Mouse (Mus musculus) bone marrow macrophage, adult 2 months (primary cell): Measurements from ENCODE around the gene BC004004. TPM values are rescaled to one million over a fixed set of nuclear protein-coding genes. Genes with fewer than 3 reads are reported as not detected.

ENCODE experiments used
- H3K27ac ChIP-seq: 2 replicates; pipeline ENCODE4 v1.5.1; 2012; ENCODE audit warnings: low read depth, low read length; ENCODE audit not compliant: insufficient read depth
- H3K4me1 ChIP-seq: 2 replicates; pipeline ENCODE4 v1.6.1; 2012; ENCODE audit warnings: low read length; ENCODE audit not compliant: control insufficient read depth, insufficient read depth
- H3K4me3 ChIP-seq: 2 replicates; pipeline ENCODE4 v1.5.1; 2012; ENCODE audit warnings: mild to moderate bottlenecking, low read length, moderate library complexity; ENCODE audit not compliant: insufficient read depth
- CTCF ChIP-seq: IDR thresholded peaks from 2 replicates; pipeline ENCODE4 v1.5.1; 2012; ENCODE audit warnings: low read depth, mild to moderate bottlenecking, low read length, moderate library complexity
- POLR2A ChIP-seq: IDR thresholded peaks from 2 replicates; pipeline ENCODE4 v1.6.1; 2012; ENCODE audit warnings: mild to moderate bottlenecking, low read depth, low read length, borderline replicate concordance
- polyA plus RNA-seq: library from polyadenylated mRNA; stranded (reverse); fragments of >200 nt; gene quantifications from 2 replicates; pipeline ENCODE4 v1.2.4, GENCODE M21; 2012; ENCODE audit not compliant: missing spikeins, insufficient read depth, insufficient read length

BC004004 gene
- polyA plus RNA-seq, 1 experiment: 105 TPM

GRCm38 (mm10) chr17:29360761-29361221 lies 92.2 kb downstream of the BC004004 start, which contains the start of gene Fgd2:
Gene Fgd2 (plus strand): TSS chr17:29360914.
- peak within 1 kb of the TSS; percentile 65 for H3K4me3 ChIP-seq
- H3K27ac ChIP-seq: peak within 1 kb of the TSS; percentile 96
- TF ChIP-seq POLR2A (no peak), CTCF (no peak)
- H3K4me1 ChIP-seq: peaks cover 22% of the 10 kb centered on the region

- H3K27ac ChIP-seq: peak overlapping the region; percentile 96
- no peak for TF ChIP-seq POLR2A
- TF ChIP-seq CTCF: no peak
- peaks cover 22% of the 10 kb centered on the region for H3K4me1 ChIP-seq
- peak overlapping the region; percentile 65 for H3K4me3 ChIP-seq
Measured at GRCm38 (mm10) chr17:29361982-29362691, 93.5 kb downstream of the BC004004 start.

GRCm38 (mm10) chr17:29363109-29363508 lies 94.5 kb downstream of the BC004004 start:
- Histone ChIP-seq H3K4me3 (peak overlapping the region; percentile 65), H3K27ac (peak overlapping the region; percentile 96), H3K4me1 (peaks cover 22% of the 10 kb centered on the region)
- no peak for TF ChIP-seq CTCF
- TF ChIP-seq POLR2A: no peak

Other genes with a start within 250 kb of the BC004004 start
- 151 and 170 TPM in 2 replicates for gene Srsf3, start 236.2 kb upstream of the BC004004 start, polyA plus RNA-seq
- 189 and 197 TPM in 2 replicates for gene Cdkn1a, start 177.8 kb upstream of the BC004004 start, polyA plus RNA-seq
- gene Rab44, start 154.6 kb upstream of the BC004004 start, polyA plus RNA-seq: 1.3 and 1.5 TPM in 2 replicates
- gene Cpne5, start 30.6 kb upstream of the BC004004 start, polyA plus RNA-seq: 0.12 TPM in 2 replicates
- 16.9 and 25.5 TPM in 2 replicates for gene Ppil1, start 4.6 kb upstream of the BC004004 start, polyA plus RNA-seq
- 0.41 TPM in 1 of 2 replicates, not detected in the other for gene Pi16, start 48.9 kb downstream of the BC004004 start, polyA plus RNA-seq
- gene Mtch1, start 79.1 kb downstream of the BC004004 start, polyA plus RNA-seq: 129 and 138 TPM in 2 replicates
- 136 and 152 TPM in 2 replicates for gene Fgd2, start 92.1 kb downstream of the BC004004 start, polyA plus RNA-seq
- 84.5 and 85.2 TPM in 2 replicates for gene Pim1, start 222.0 kb downstream of the BC004004 start, polyA plus RNA-seq